Mouse (Mus musculus) limb, embryonic 12.5 days (tissue): Measurements from ENCODE around the gene Btbd11. TPM values are rescaled to one million over a fixed set of nuclear protein-coding genes. Genes with fewer than 3 reads are reported as not detected.

Experiments used
- ATAC-seq: fragments of 200-750 bp; cut with Nextera tagmentation; 2 replicates; pipeline ENCODE4 v1.8.0; 2017; ENCODE audit warnings: low read depth, moderate TSS enrichment; ENCODE audit not compliant: insufficient number of reproducible peaks, insufficient read depth, low FRiP score, low TSS enrichment
- H3K27ac ChIP-seq: fragments of 300-500 bp; sonication (generic); 2 replicates; pipeline ENCODE4 v1.5.1; 2016; ENCODE audit warnings: mild to moderate bottlenecking, moderate library complexity
- H3K27me3 ChIP-seq: fragments of 300-500 bp; sonication (generic); 2 replicates; pipeline ENCODE4 v1.6.1; 2016; ENCODE audit warnings: mild to moderate bottlenecking, moderate library complexity
- H3K36me3 ChIP-seq: fragments of 300-500 bp; sonication (generic); 2 replicates; pipeline ENCODE4 v1.6.1; 2016; ENCODE audit warnings: mild to moderate bottlenecking, moderate library complexity
- H3K4me1 ChIP-seq: fragments of 300-500 bp; sonication (generic); replicated peaks from 2 replicates; pipeline ENCODE4 v1.6.1; 2016
- H3K4me2 ChIP-seq: fragments of 300-500 bp; sonication (generic); 2 replicates; pipeline ENCODE4 v1.6.1; 2016; ENCODE audit warnings: mild to moderate bottlenecking, moderate library complexity
- H3K4me3 ChIP-seq: fragments of 300-500 bp; sonication (generic); replicated peaks from 2 replicates; pipeline ENCODE4 v1.5.1; 2016; ENCODE audit warnings: mild to moderate bottlenecking
- H3K9ac ChIP-seq: fragments of 300-500 bp; sonication (generic); replicated peaks from 2 replicates; pipeline ENCODE4 v1.6.1; 2016; ENCODE audit warnings: mild to moderate bottlenecking, moderate library complexity
- H3K9me3 ChIP-seq: fragments of 300-500 bp; sonication (generic); 2 replicates; pipeline ENCODE4 v1.6.1; 2016; ENCODE audit warnings: mild to moderate bottlenecking, moderate library complexity
- WGBS: fragments of 180-500 bp; shearing (Covaris S2); methylation state at CpG from one replicate; pipeline ENCODE4 v1.1.7; 2016; 5-methylcytosine and 5-hydroxymethylcytosine counted together
- polyA plus RNA-seq: library from polyadenylated mRNA; unstranded; fragments of >200 nt; fragmentation: Nextera tagmentation; extraction: Ambion mirVana; gene quantifications from 2 replicates; pipeline ENCODE4 v1.2.1, GENCODE M21; 2016

Gene Btbd11
- polyA plus RNA-seq, 1 experiment from 2014 or later, result 12.1 TPM

- Histone ChIP-seq H3K4me3 (no peak overlapping the region), H3K4me1 (peaks cover 37% of the 10 kb centered on the region), H3K27ac (0 out of 2 replicates have a peak overlapping the region, but pooled peaks have one; percentile 1), H3K9ac (no peak overlapping the region), H3K36me3 (no peaks in the 10 kb centered on the region), H3K4me2 (no peak overlapping the region), H3K27me3 (no peaks in the 10 kb centered on the region), H3K9me3 (no peaks in the 10 kb centered on the region)
- ATAC-seq, result no peak
- WGBS, result 90% methylated on average over 7 of the region's 7 CpGs
Observed at GRCm38 (mm10) chr10:85503453-85503852, 116.8 kb downstream of the Btbd11 start.

GRCm38 (mm10) chr10:85507270-85508050, 120.8 kb downstream of the Btbd11 start:
- peaks cover 40% of the 10 kb centered on the region for H3K4me1 ChIP-seq
- H3K4me2 ChIP-seq, result no peak overlapping the region
- H3K9ac ChIP-seq, result no peak overlapping the region
- H3K27ac ChIP-seq, result no peak overlapping the region
- no peak overlapping the region for H3K4me3 ChIP-seq
- H3K9me3 ChIP-seq, result no peaks in the 10 kb centered on the region
- 76% methylated on average over 7 of the region's 7 CpGs for WGBS
- H3K36me3 ChIP-seq, result no peaks in the 10 kb centered on the region
- H3K27me3 ChIP-seq, result no peaks in the 10 kb centered on the region
- no peak for ATAC-seq

GRCm38 (mm10) chr10:85508193-85508794, 121.7 kb downstream of the Btbd11 start:
- H3K4me1 ChIP-seq, result peaks cover 32% of the 10 kb centered on the region
- H3K27me3 ChIP-seq, result peaks cover 5% of the 10 kb centered on the region; the same call in 1 of the 2 replicates
- H3K9ac ChIP-seq, result no peak overlapping the region
- no peaks in the 10 kb centered on the region for H3K36me3 ChIP-seq
- H3K4me2 ChIP-seq, result no peak overlapping the region
- H3K9me3 ChIP-seq, result no peaks in the 10 kb centered on the region
- WGBS, result 69% methylated on average over 5 of the region's 5 CpGs
- no peak overlapping the region for H3K27ac ChIP-seq
- no peak for ATAC-seq
- H3K4me3 ChIP-seq, result no peak overlapping the region

- Histone ChIP-seq H3K4me2 (no peak overlapping the region), H3K27me3 (peaks cover 5% of the 10 kb centered on the region; the same call in 1 of the 2 replicates), H3K27ac (no peak overlapping the region), H3K4me1 (peaks cover 25% of the 10 kb centered on the region), H3K9ac (no peak overlapping the region), H3K9me3 (no peaks in the 10 kb centered on the region), H3K4me3 (no peak overlapping the region), H3K36me3 (no peaks in the 10 kb centered on the region)
- no peak for ATAC-seq
- WGBS, result 73% methylated on average over 1 of the region's 1 CpGs
Observed at GRCm38 (mm10) chr10:85509000-85509399, 122.4 kb downstream of the Btbd11 start.

GRCm38 (mm10) chr10:85510329-85510728, 123.7 kb downstream of the Btbd11 start:
- ATAC-seq, result no peak
- H3K4me3 ChIP-seq, result no peak overlapping the region
- no peak overlapping the region for H3K9ac ChIP-seq
- H3K36me3 ChIP-seq, result no peaks in the 10 kb centered on the region
- no peaks in the 10 kb centered on the region for H3K9me3 ChIP-seq
- H3K4me2 ChIP-seq, result no peak overlapping the region
- H3K27me3 ChIP-seq, result peaks cover 5% of the 10 kb centered on the region; the same call in 1 of the 2 replicates
- H3K4me1 ChIP-seq, result peaks cover 12% of the 10 kb centered on the region
- WGBS, result 5% methylated on average over 3 of the region's 3 CpGs
- no peak overlapping the region for H3K27ac ChIP-seq

- Histone ChIP-seq H3K4me1 (peaks cover 25% of the 10 kb centered on the region), H3K27ac (no peak overlapping the region), H3K4me2 (no peak overlapping the region), H3K36me3 (no peaks in the 10 kb centered on the region), H3K9ac (no peak overlapping the region; the same call in 1 of the 2 replicates), H3K27me3 (peaks cover 5% of the 10 kb centered on the region; the same call in 1 of the 2 replicates), H3K9me3 (no peaks in the 10 kb centered on the region), H3K4me3 (no peak overlapping the region)
- ATAC-seq, result no peak
- 70% methylated on average over 5 of the region's 5 CpGs for WGBS
Observed at GRCm38 (mm10) chr10:85512808-85513207, 126.2 kb downstream of the Btbd11 start.

GRCm38 (mm10) chr10:85517223-85518110, 130.9 kb downstream of the Btbd11 start:
- peak; percentile 82 for ATAC-seq
- Histone ChIP-seq H3K9me3 (no peaks in the 10 kb centered on the region), H3K27ac (peak overlapping the region; percentile 88), H3K4me1 (peaks cover 31% of the 10 kb centered on the region), H3K36me3 (no peaks in the 10 kb centered on the region), H3K4me2 (peak overlapping the region; percentile 31), H3K9ac (no peak overlapping the region), H3K27me3 (peaks cover 5% of the 10 kb centered on the region; the same call in 1 of the 2 replicates), H3K4me3 (no peak overlapping the region)
- WGBS, result 27% methylated on average over 13 of the region's 13 CpGs

- Histone ChIP-seq H3K27me3 (peaks cover 2% of the 10 kb centered on the region; the same call in 1 of the 2 replicates), H3K36me3 (no peaks in the 10 kb centered on the region), H3K27ac (peak overlapping the region; percentile 88), H3K4me1 (peaks cover 31% of the 10 kb centered on the region), H3K4me2 (peak overlapping the region; percentile 31), H3K9me3 (no peaks in the 10 kb centered on the region), H3K4me3 (no peak overlapping the region), H3K9ac (no peak overlapping the region)
- 44% methylated on average over 6 of the region's 6 CpGs for WGBS
- peak; percentile 59; the same call in 1 of the 2 replicates for ATAC-seq
Observed at GRCm38 (mm10) chr10:85518111-85518409, 131.4 kb downstream of the Btbd11 start.

- Histone ChIP-seq H3K27ac (no peak overlapping the region), H3K36me3 (no peaks in the 10 kb centered on the region), H3K4me2 (no peak overlapping the region), H3K4me1 (peaks cover 53% of the 10 kb centered on the region), H3K27me3 (peaks cover 6% of the 10 kb centered on the region; the same call in 1 of the 2 replicates), H3K4me3 (no peak overlapping the region), H3K9me3 (no peaks in the 10 kb centered on the region), H3K9ac (no peak overlapping the region)
- no peak for ATAC-seq
- 83% methylated on average over 7 of the region's 7 CpGs for WGBS
Observed at GRCm38 (mm10) chr10:85522220-85522760, 135.7 kb downstream of the Btbd11 start.

- Histone ChIP-seq H3K4me3 (no peak overlapping the region), H3K27me3 (peaks cover 6% of the 10 kb centered on the region; the same call in 1 of the 2 replicates), H3K27ac (no peak overlapping the region), H3K9me3 (no peaks in the 10 kb centered on the region), H3K4me2 (no peak overlapping the region), H3K9ac (no peak overlapping the region), H3K4me1 (peaks cover 32% of the 10 kb centered on the region), H3K36me3 (no peaks in the 10 kb centered on the region)
- WGBS, result 29% methylated on average over 7 of the region's 7 CpGs
- peak; percentile 58 for ATAC-seq
Observed at GRCm38 (mm10) chr10:85525267-85526015, 138.8 kb downstream of the Btbd11 start.
